Mouse (Mus musculus) spleen, postnatal 14 days (tissue): ENCODE data around the gene Dio1.

Source experiments
- DNase-seq, 2 experiments: peaks; one replicate each; pipeline ENCODE4 v3.0.0; 2021 to 2022; ENCODE audit warnings: low spot score in 2 of 2

Dio1 gene

DNA sequence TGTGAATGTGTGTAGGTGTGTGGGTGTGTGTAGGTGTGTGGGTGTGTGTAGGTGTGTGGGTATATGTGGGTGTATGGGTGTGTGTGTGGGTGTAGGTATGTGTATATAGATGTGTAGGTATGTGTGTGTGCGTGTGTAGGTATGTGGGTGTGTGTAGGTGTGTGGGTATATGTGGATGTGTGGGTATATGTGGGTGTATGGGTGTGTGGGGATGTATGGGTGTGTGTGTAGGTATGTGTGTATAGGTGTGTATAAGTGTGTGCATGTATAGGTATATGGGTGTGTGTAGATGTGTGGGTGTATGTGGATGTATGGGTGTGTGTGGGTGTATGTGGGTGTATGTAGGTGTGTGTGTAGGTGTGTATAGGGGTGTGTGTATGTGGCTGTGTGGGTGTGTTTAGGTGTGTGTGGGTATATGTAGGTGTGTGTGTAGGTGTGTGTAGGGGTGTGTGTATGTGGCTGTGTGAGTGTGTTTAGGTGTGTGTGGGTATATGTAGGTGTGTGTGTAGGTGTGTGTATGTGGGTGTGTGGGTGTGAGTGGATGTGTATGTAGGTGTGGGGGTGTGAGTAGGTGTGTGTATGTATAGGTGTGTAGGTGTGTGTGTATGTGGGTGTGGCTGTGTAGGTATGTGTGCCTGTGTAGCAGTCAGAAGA lies 5.9 kb downstream of the Dio1 start:
- no peak for DNase-seq

GRCm38 (mm10) chr4:107300371-107300770 lies 6.6 kb downstream of the Dio1 start:
- DNase-seq = no peak

- no peak for DNase-seq
Observed at GRCm38 (mm10) chr4:107299779-107300340, 7.1 kb downstream of the Dio1 start.

- DNase-seq = no peak
Observed at GRCm38 (mm10) chr4:107298071-107298606, 8.8 kb downstream of the Dio1 start.

- DNase-seq = no peak
Observed at GRCm38 (mm10) chr4:107292273-107292662, 14.7 kb downstream of the Dio1 start.

DNA sequence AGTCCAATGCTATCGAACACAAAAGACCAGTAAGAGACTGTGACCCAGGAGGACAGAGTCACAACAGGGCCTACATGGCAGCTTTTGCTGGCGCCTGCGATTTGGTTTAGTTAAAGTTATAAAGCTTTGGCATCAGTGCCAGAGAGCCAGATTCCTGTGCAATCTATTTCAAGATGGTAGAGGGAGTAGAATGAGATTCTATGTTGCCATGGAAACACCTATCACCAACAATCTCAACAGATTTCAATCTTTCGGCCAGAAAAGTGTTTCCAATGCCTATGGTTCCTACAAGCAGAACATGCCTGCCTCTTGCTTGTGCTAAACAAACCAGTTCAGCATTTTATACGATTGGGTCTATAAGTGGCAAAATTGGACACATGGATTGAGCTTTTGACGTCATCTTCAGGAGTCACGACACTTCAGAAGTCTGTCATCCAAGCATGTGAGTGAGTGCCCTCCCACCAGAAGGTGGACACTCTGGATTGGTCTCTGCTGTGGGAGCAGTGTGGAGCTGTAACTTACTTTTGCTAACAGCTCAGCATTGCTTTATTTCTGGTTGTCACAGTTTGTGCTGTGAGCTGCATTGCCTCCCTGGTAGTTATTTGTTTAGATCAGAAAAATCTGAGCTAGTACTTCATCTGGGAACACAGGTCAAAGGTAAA lies 15.2 kb downstream of the Dio1 start:
- DNase-seq = no peak

GRCm38 (mm10) chr4:107287517-107287916 lies 19.5 kb downstream of the Dio1 start:
- no peak for DNase-seq

- DNase-seq = no peak
Observed at GRCm38 (mm10) chr4:107286386-107286785, 20.6 kb downstream of the Dio1 start.

- DNase-seq = no peak
Observed at GRCm38 (mm10) chr4:107285446-107286200, 21.3 kb downstream of the Dio1 start.

DNA sequence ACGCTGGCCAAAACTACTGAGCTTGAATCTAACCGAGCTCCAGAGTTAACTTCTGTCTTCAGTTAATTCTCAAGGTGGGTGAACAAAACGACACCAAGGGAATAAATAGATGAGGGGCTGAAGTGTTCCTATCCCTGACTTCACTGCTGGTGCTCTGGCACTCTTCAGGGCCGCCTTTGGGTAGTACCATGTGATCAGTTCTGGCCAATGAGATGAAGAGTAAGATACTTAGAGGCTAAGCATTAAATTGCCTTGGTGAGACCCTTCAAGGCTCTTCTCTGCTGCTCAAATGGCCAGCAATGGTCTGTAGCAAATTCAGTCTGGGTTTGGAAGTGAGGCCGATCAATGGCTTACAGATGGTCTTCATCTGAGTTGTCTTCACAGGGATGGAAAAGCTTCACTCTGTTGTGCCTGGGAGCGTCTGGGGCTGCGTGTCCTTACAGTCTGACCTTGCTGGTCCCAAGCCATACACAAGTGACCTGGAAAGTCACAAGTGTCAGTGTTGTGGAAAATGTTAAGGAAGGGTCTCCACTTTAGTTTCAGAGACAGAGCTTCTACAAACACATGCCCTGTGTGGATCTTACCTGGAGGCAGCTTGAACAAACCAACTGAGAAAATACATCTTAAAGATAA lies 26.0 kb downstream of the Dio1 start:
- DNase-seq = no peak

GRCm38 (mm10) chr4:107278188-107278707 lies 28.7 kb downstream of the Dio1 start:
- no peak for DNase-seq

- DNase-seq = no peak
Observed at GRCm38 (mm10) chr4:107274511-107274910, 32.5 kb downstream of the Dio1 start.

DNA sequence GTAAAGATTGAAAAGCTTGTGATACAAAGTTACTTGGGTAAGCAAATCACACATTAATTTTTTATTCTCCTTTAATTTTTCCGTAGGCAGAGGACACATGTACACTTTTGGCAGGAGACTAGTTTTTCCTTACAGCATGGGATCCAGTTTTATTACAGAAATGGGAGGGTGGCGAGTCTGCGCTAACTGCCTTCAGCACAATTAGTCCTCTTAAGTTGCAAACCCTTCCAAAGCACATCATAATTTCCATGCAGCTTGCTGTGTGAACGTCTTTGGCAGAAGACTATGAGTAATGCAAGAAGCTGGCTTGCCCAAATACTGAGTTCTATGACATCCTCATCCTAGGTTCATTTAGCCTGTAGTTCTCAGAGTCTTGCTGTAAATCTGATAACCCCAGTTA lies 33.3 kb downstream of the Dio1 start:
- no peak for DNase-seq

GRCm38 (mm10) chr4:107260001-107260400 lies 47.0 kb downstream of the Dio1 start:
- no peak for DNase-seq

- DNase-seq = no peak
Observed at GRCm38 (mm10) chr4:107254414-107254813, 52.6 kb downstream of the Dio1 start.

- peak; percentile 86 to 90 for DNase-seq
Observed at GRCm38 (mm10) chr4:107253125-107254091, 53.6 kb downstream of the Dio1 start, which contains the start of the genes Lrrc42 and Hspb11. Gene Lrrc42, minus strand, starts transcription at chr4:107253532. Gene Hspb11, plus strand, starts transcription at chr4:107253593.

GRCm38 (mm10) chr4:107252522-107252921 lies 54.4 kb downstream of the Dio1 start:
- DNase-seq = no peak

DNA sequence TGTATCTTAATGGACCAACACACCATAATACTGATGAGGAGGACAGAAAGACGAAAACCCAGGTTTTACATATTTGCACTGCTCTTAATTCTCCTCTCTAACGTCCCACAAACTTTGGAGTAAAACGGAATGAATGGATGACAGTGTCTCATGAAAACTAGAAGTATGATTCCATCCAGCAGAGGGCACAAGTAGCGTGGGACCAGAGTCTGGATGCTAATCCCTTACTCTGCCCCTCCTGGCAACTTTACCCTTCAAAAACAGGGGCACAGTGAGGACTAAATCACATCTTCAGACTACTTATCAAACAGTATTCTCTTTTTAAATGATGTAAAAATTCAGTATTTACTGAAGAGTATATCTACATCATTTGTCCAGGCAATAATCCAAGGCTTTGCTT lies 56.5 kb downstream of the Dio1 start:
- DNase-seq = peak in 1 of 2 experiments; percentile 30

DNA sequence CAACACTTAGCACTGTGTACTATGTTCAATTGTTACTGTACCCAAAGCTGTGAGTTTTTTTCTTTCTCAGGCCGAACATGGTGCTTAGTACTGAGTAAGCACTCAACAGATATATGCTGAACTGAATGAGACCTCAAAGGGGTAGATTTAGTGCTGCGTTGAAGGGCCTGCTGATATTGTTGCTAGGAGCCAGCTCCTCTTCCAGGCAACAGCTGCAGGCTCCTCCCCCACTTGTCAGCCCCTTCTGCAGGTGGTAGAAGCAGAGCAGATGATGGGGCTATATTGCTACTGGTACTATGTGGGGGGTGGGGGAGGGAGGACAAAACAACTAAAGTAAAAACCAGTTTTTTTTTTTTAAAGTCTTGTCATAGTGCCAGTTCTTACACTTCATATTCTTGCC lies 57.5 kb downstream of the Dio1 start:
- no peak for DNase-seq

GRCm38 (mm10) chr4:107248061-107248460 lies 58.9 kb downstream of the Dio1 start:
- no peak for DNase-seq
